Mouse (Mus musculus) hindbrain, postnatal 0 days (tissue): ENCODE results near the gene Nsf. TPM values are rescaled to one million over a fixed set of nuclear protein-coding genes. Genes with fewer than 3 reads are reported as not detected.
A peak's percentile ranks its signal among the peaks of the same experiment; 100 is the strongest.

Experiments
- ATAC-seq: fragments of 200-750 bp; cut with Nextera tagmentation; 2 replicates; pipeline ENCODE4 v1.8.0; 2017; ENCODE audit warnings: mild to moderate bottlenecking, moderate TSS enrichment, moderate library complexity
- DNase-seq: peaks from one replicate; pipeline ENCODE4 v3.0.0-alpha.2; 2015; ENCODE audit warnings: low spot score
- H3K27ac ChIP-seq: fragments of 300-500 bp; sonication (generic); 2 replicates; pipeline ENCODE4 v1.5.1; 2014; ENCODE audit warnings: mild to moderate bottlenecking
- H3K27me3 ChIP-seq: fragments of 300-500 bp; sonication (generic); 2 replicates; pipeline ENCODE4 v1.6.1; 2014; ENCODE audit warnings: low read length, mixed read lengths; ENCODE audit not compliant: insufficient read depth
- H3K36me3 ChIP-seq: fragments of 300-500 bp; sonication (generic); 2 replicates; pipeline ENCODE4 v1.6.1; 2014; ENCODE audit warnings: low read length, mixed read lengths; ENCODE audit not compliant: insufficient read depth
- H3K4me1 ChIP-seq: fragments of 300-500 bp; sonication (generic); 2 replicates; pipeline ENCODE4 v1.6.1; 2014; ENCODE audit warnings: antibody characterized with exemption, low read length, mixed read lengths; ENCODE audit not compliant: insufficient read depth
- H3K4me2 ChIP-seq: fragments of 300-500 bp; sonication (generic); 2 replicates; pipeline ENCODE4 v1.6.1; 2014; ENCODE audit warnings: low read depth, mild to moderate bottlenecking, low read length, moderate library complexity, mixed read lengths
- H3K4me3 ChIP-seq: fragments of 300-500 bp; sonication (generic); 2 replicates; pipeline ENCODE4 v1.5.1; 2014; ENCODE audit warnings: low read length
- H3K9ac ChIP-seq: fragments of 300-500 bp; sonication (generic); replicated peaks from 2 replicates; pipeline ENCODE4 v1.6.1; 2014; ENCODE audit warnings: mild to moderate bottlenecking, low read length, moderate library complexity, mixed read lengths
- H3K9me3 ChIP-seq: fragments of 300-500 bp; sonication (generic); 2 replicates; pipeline ENCODE4 v1.6.1; 2016; ENCODE audit warnings: low read length, mixed read lengths
- CTCF ChIP-seq: IDR thresholded peaks from 2 replicates; pipeline ENCODE4 v1.5.1; 2016; ENCODE audit warnings: antibody characterized with exemption, control low read depth, low read depth
- WGBS: fragments of 180-500 bp; shearing (Covaris S2); extraction: QIAGEN DNeasy Blood & Tissue Kit; methylation state at CpG from one replicate; pipeline ENCODE4 v1.1.7; 2014; 5-methylcytosine and 5-hydroxymethylcytosine counted together
- polyA plus RNA-seq: library from polyadenylated mRNA; unstranded; fragments of >200 nt; fragmentation: Nextera tagmentation; extraction: Ambion mirVana; gene quantifications from 2 replicates; pipeline ENCODE4 v1.2.1, GENCODE M21; 2015
- total RNA-seq: library from RNA; depleted of rRNA; stranded (reverse); fragments of >200 nt; gene quantifications from 2 replicates; pipeline ENCODE4 v1.2.3, GENCODE M21; 2014

Gene Nsf
- total and polyA plus RNA-seq, 2 experiments from 2014 or later: 143 to 230 TPM

- Histone ChIP-seq H3K9me3 (no peaks in the 10 kb centered on the region), H3K27ac (peak overlapping the region; percentile 85), H3K4me3 (peak overlapping the region; percentile 54; the same call in 1 of the 2 replicates), H3K36me3 (peaks cover 5% of the 10 kb centered on the region; the same call in 1 of the 2 replicates), H3K27me3 (no peaks in the 10 kb centered on the region), H3K4me1 (peaks cover 23% of the 10 kb centered on the region), H3K4me2 (peak overlapping the region; percentile 90), H3K9ac (peak overlapping the region; percentile 86; the same call in 1 of the 2 replicates)
- DNase-seq (no peak), ATAC-seq (peak; percentile 6; the same call in 1 of the 2 replicates)
- TF ChIP-seq CTCF: no peak
- 19% methylated on average over 12 of the region's 12 CpGs for WGBS
These were observed 143.2 kb downstream of the Nsf start for GRCm38 (mm10) chr11:103810631-103811030.

- Histone ChIP-seq H3K9me3 (no peaks in the 10 kb centered on the region), H3K9ac (peak overlapping the region; percentile 86), H3K4me3 (peak overlapping the region; percentile 54), H3K27me3 (no peaks in the 10 kb centered on the region), H3K36me3 (peaks cover 5% of the 10 kb centered on the region; the same call in 1 of the 2 replicates), H3K27ac (peak overlapping the region; percentile 85), H3K4me2 (peak overlapping the region; percentile 90), H3K4me1 (peaks cover 20% of the 10 kb centered on the region)
- ATAC-seq (peak; percentile 50), DNase-seq (peak; percentile 73)
- no peak for TF ChIP-seq CTCF
- under 1% methylated on average over 98 of the region's 107 CpGs for WGBS
These were observed 144.0 kb downstream of the Nsf start for GRCm38 (mm10) chr11:103809611-103810598.

- no peaks in the 10 kb centered on the region for H3K9me3 ChIP-seq
- peak overlapping the region; percentile 90 for H3K4me2 ChIP-seq
- ATAC-seq: no peak
- TF ChIP-seq CTCF: no peak
- no peaks in the 10 kb centered on the region for H3K27me3 ChIP-seq
- H3K27ac ChIP-seq: peak overlapping the region; percentile 85
- peaks cover 5% of the 10 kb centered on the region; the same call in 1 of the 2 replicates for H3K36me3 ChIP-seq
- H3K4me1 ChIP-seq: peaks cover 20% of the 10 kb centered on the region
- peak overlapping the region; percentile 86 for H3K9ac ChIP-seq
- 7% methylated on average over 29 of the region's 29 CpGs for WGBS
- H3K4me3 ChIP-seq: peak overlapping the region; percentile 54
- DNase-seq: peak; percentile 74
These were observed 144.9 kb downstream of the Nsf start for GRCm38 (mm10) chr11:103808771-103809610.

GRCm38 (mm10) chr11:103807966-103808365 lies 145.9 kb downstream of the Nsf start:
- 24% methylated on average over 12 of the region's 12 CpGs for WGBS
- peak overlapping the region; percentile 85 for H3K27ac ChIP-seq
- DNase-seq: peak; percentile 83
- no peaks in the 10 kb centered on the region for H3K27me3 ChIP-seq
- TF ChIP-seq CTCF: no peak
- H3K4me2 ChIP-seq: peak overlapping the region; percentile 90
- H3K4me1 ChIP-seq: peaks cover 20% of the 10 kb centered on the region
- peaks cover 5% of the 10 kb centered on the region; the same call in 1 of the 2 replicates for H3K36me3 ChIP-seq
- no peak overlapping the region; the same call in 1 of the 2 replicates for H3K4me3 ChIP-seq
- H3K9me3 ChIP-seq: no peaks in the 10 kb centered on the region
- peak overlapping the region; percentile 86; the same call in 1 of the 2 replicates for H3K9ac ChIP-seq
- ATAC-seq: peak; percentile 75

DNA sequence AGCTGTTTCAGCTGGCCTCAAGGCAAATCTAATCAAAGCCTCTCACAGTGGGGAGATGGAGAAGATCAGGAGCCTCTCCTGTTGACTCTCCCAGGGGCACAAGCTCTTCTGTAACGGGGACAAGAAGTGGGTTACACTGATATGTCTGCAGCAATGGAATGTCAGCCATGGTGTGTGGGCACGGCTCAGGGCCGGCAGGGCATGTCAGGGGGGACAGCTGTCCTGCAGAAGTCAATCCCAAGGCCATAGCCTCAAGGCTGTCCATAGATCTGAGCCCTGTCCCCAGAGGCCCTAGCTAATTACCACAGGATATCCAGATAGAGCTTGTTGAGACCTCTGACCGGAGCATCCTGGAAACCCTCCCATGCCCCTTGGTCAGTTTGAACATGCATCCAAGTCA lies 149.1 kb downstream of the Nsf start:
- Histone ChIP-seq H3K4me2 (no peak overlapping the region), H3K9ac (no peak overlapping the region), H3K4me3 (no peak overlapping the region), H3K27ac (0 out of 2 replicates have a peak overlapping the region, but pooled peaks have one; percentile 36), H3K36me3 (no peaks in the 10 kb centered on the region), H3K9me3 (no peaks in the 10 kb centered on the region), H3K27me3 (no peaks in the 10 kb centered on the region), H3K4me1 (peaks cover 11% of the 10 kb centered on the region)
- ATAC-seq: no peak
- DNase-seq: no peak
- WGBS: 70% methylated on average over 4 of the region's 4 CpGs
- no peak for TF ChIP-seq CTCF

- peaks cover 6% of the 10 kb centered on the region; the same call in 1 of the 2 replicates for H3K4me1 ChIP-seq
- no peak for TF ChIP-seq CTCF
- no peak overlapping the region for H3K4me2 ChIP-seq
- ATAC-seq: no peak
- no peaks in the 10 kb centered on the region for H3K9me3 ChIP-seq
- no peak overlapping the region for H3K4me3 ChIP-seq
- H3K27ac ChIP-seq: peak overlapping the region; percentile 36; the same call in 1 of the 2 replicates
- no peak overlapping the region for H3K9ac ChIP-seq
- peak; percentile 40 for DNase-seq
- 60% methylated on average over 11 of the region's 11 CpGs for WGBS
- H3K36me3 ChIP-seq: no peaks in the 10 kb centered on the region
- H3K27me3 ChIP-seq: no peaks in the 10 kb centered on the region
These were observed 149.7 kb downstream of the Nsf start for GRCm38 (mm10) chr11:103804126-103804525.
